Mouse (Mus musculus) kidney, adult 2 months (tissue): ENCODE measurements at regions not wholly inside any gene's neighbourhood (a gene's known extent, or its start where the extent isn't known, plus 50 kb on each side); places are given as distances from the start of the nearest gene placed in this dataset.

ENCODE experiments used
- DNase-seq: peaks from one replicate; pipeline ENCODE4 v3.0.0; 2021
- H3K27ac ChIP-seq: fragments of 200-500 bp; 2 replicates; pipeline ENCODE4 v1.5.1; 2012; ENCODE audit warnings: low read depth, low read length, control low read depth, inconsistent platforms; ENCODE audit not compliant: insufficient read depth
- H3K27me3 ChIP-seq: fragments of 200-500 bp; replicated peaks from 2 replicates; pipeline ENCODE4 v1.6.1; 2012; ENCODE audit warnings: mild to moderate bottlenecking, moderate library complexity, low read length, inconsistent platforms; ENCODE audit not compliant: control insufficient read depth, insufficient read depth
- H3K36me3 ChIP-seq: fragments of 200-500 bp; 2 replicates; pipeline ENCODE4 v1.6.1; 2012; ENCODE audit warnings: mild to moderate bottlenecking, moderate library complexity, low read length, inconsistent platforms; ENCODE audit not compliant: control insufficient read depth, insufficient read depth
- H3K4me1 ChIP-seq: fragments of 200-500 bp; 2 replicates; pipeline ENCODE4 v1.6.1; 2011; ENCODE audit warnings: low read length; ENCODE audit not compliant: control insufficient read depth, insufficient read depth
- H3K4me3 ChIP-seq: fragments of 200-500 bp; 2 replicates; pipeline ENCODE4 v1.5.1; 2011; ENCODE audit warnings: mild to moderate bottlenecking, low read depth, low read length, control low read depth; ENCODE audit not compliant: insufficient read depth
- CTCF ChIP-seq: fragments of 200-500 bp; conservative IDR thresholded peaks from 2 replicates; pipeline ENCODE4 v1.5.1; 2011; ENCODE audit warnings: low read depth, mild to moderate bottlenecking, control low read depth, low read length, moderate library complexity, mixed read lengths; ENCODE audit not compliant: insufficient read depth, insufficient read length
- POLR2A ChIP-seq: fragments of 200-500 bp; IDR thresholded peaks from one replicate; pipeline ENCODE4 v1.6.1; 2011; ENCODE audit warnings: low read depth, low read length, control low read depth
- WGBS: fragments of 180-500 bp; shearing (Covaris S2); methylation state at CpG from one replicate; pipeline ENCODE4 v1.1.7; 2018; 5-methylcytosine and 5-hydroxymethylcytosine counted together

GRCm38 (mm10) chr16:18704126-18704525 is 72.5 kb upstream of the Cldn5 start:
- Histone ChIP-seq H3K4me1 (no peaks in the 10 kb centered on the region), H3K27me3 (no peaks in the 10 kb centered on the region), H3K4me3 (no peak overlapping the region), H3K36me3 (no peaks in the 10 kb centered on the region), H3K27ac (no peak overlapping the region)
- TF ChIP-seq CTCF (no peak), POLR2A (no peak)
- no peak for DNase-seq
- 27% methylated on average over 9 of the region's 9 CpGs for whole genome bisulfite sequencing

- Histone ChIP-seq H3K4me1 (no peaks in the 10 kb centered on the region), H3K4me3 (no peak overlapping the region), H3K36me3 (no peaks in the 10 kb centered on the region), H3K27me3 (no peaks in the 10 kb centered on the region), H3K27ac (no peak overlapping the region)
- 47% methylated on average over 9 of the region's 9 CpGs for WGBS
- TF ChIP-seq POLR2A (no peak), CTCF (no peak)
- DNase-seq: peak; percentile 84
Measured at GRCm38 (mm10) chr16:18705028-18705648, 71.5 kb upstream of the Cldn5 start.

DNA sequence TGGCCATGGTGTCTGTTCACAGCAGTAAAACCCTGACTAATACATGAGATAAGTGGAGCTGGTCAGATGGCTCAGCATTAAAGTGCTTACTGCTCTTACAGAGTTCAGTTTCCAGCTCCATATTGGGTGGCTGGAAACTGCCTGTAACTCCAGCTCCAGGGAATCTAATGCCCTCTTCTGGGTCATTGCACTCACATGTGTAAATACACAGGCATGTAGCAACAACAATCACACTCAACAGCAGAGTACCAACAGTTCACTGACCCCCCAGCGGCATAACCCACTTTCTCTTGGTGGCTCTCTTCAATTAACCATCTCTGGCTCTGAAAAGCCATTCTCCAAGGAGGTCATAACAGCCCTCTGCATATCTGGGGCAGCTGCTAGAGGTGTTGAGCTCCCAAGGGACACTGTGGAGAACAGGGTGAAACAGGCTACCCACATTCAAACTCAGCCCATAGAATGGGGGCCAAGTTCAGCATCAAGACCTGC is 65.0 kb upstream of the Cldn5 start:
- H3K27ac ChIP-seq: no peak overlapping the region
- no peaks in the 10 kb centered on the region for H3K36me3 ChIP-seq
- H3K4me3 ChIP-seq: no peak overlapping the region
- TF ChIP-seq CTCF (no peak), POLR2A (no peak)
- H3K27me3 ChIP-seq: no peaks in the 10 kb centered on the region
- DNase-seq: no peak
- 54% methylated on average over 1 of the region's 1 CpGs for WGBS
- 0 out of 2 replicates have a peak, but pooled peaks cover 2% of the 10 kb centered on the region for H3K4me1 ChIP-seq

GRCm38 (mm10) chr16:18713017-18713416 is 63.6 kb upstream of the Cldn5 start:
- no peak for DNase-seq
- Histone ChIP-seq H3K4me1 (peaks cover 2% of the 10 kb centered on the region; the same call in 1 of the 2 replicates), H3K27ac (no peak overlapping the region), H3K27me3 (no peaks in the 10 kb centered on the region), H3K36me3 (no peaks in the 10 kb centered on the region), H3K4me3 (no peak overlapping the region)
- 74% methylated on average over 5 of the region's 5 CpGs for WGBS
- TF ChIP-seq POLR2A: no peak
- no peak for TF ChIP-seq CTCF

GRCm38 (mm10) chr16:18715381-18715780 is 61.3 kb upstream of the Cldn5 start:
- peaks cover 5% of the 10 kb centered on the region; the same call in 1 of the 2 replicates for H3K4me1 ChIP-seq
- H3K27me3 ChIP-seq: no peaks in the 10 kb centered on the region
- TF ChIP-seq CTCF (no peak), POLR2A (no peak)
- H3K4me3 ChIP-seq: no peak overlapping the region
- peak; percentile 68 for DNase-seq
- WGBS: 59% methylated on average over 3 of the region's 3 CpGs
- no peaks in the 10 kb centered on the region for H3K36me3 ChIP-seq
- H3K27ac ChIP-seq: no peak overlapping the region

GRCm38 (mm10) chr16:18718040-18718439 is 58.6 kb upstream of the Cldn5 start:
- H3K27me3 ChIP-seq: no peaks in the 10 kb centered on the region

GRCm38 (mm10) chr16:18720433-18721233 is 56.0 kb upstream of the Cldn5 start:
- peaks cover 3% of the 10 kb centered on the region; the same call in 1 of the 2 replicates for H3K4me1 ChIP-seq
- no peaks in the 10 kb centered on the region for H3K27me3 ChIP-seq
- TF ChIP-seq POLR2A (no peak), CTCF (no peak)
- no peak for DNase-seq
- no peaks in the 10 kb centered on the region for H3K36me3 ChIP-seq
- 71% methylated on average over 13 of the region's 13 CpGs for WGBS
- no peak overlapping the region for H3K4me3 ChIP-seq
- H3K27ac ChIP-seq: no peak overlapping the region

More at GRCm38 (mm10) chr16:18718040-18718439, 58.6 kb upstream of the Cldn5 start:
- TF ChIP-seq POLR2A (no peak), CTCF (no peak)
- WGBS: 42% methylated on average over 2 of the region's 2 CpGs
- no peak overlapping the region for H3K4me3 ChIP-seq
- H3K4me1 ChIP-seq: peaks cover 5% of the 10 kb centered on the region; the same call in 1 of the 2 replicates
- peak; percentile 63 for DNase-seq
- H3K27ac ChIP-seq: no peak overlapping the region
- no peaks in the 10 kb centered on the region for H3K36me3 ChIP-seq
